Mouse (Mus musculus): Measurements from ENCODE around the gene F8.
"Not testable (repeated sequence)": the region's sequence is repeated elsewhere in the genome, so short reads cannot be mapped to it uniquely, and the experiment has no call there.

Gene F8

DNA sequence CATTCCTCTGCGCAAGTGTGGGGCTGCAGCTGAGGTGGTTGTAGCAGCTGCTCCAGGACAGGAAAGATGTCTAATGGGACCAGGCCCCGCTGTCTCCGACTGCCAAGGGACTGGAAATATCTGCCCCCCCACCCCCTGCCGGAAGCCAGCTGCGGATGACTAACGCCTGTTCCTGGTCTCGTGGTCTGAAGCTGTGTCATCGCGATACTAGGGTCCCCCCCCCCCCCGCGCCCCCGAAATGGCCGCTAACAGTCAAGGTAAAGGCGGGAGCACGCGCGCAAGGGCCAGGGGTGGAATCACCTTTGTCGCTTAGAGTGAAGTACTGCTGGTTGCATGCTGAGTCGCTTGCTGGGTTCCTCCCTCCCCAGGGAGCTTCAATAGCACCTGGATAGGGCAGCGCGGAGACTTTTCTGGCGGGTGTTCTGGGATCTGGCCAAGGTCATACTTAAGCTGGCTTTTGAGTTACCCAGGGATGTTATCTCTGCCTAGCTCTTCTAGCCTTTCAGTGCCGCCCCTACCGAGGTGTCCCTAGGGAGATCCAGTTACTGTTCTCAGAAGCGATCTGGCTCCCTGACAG is at the start of gene F8, which contains the start of gene Fundc2:
Gene F8, minus strand, starts transcription at position 421 of the 577 bp plus-strand sequence.
Gene Fundc2, plus strand, starts transcription at position 205 of the 577 bp plus-strand sequence.
- DNase-seq: peak; percentile 72

DNA sequence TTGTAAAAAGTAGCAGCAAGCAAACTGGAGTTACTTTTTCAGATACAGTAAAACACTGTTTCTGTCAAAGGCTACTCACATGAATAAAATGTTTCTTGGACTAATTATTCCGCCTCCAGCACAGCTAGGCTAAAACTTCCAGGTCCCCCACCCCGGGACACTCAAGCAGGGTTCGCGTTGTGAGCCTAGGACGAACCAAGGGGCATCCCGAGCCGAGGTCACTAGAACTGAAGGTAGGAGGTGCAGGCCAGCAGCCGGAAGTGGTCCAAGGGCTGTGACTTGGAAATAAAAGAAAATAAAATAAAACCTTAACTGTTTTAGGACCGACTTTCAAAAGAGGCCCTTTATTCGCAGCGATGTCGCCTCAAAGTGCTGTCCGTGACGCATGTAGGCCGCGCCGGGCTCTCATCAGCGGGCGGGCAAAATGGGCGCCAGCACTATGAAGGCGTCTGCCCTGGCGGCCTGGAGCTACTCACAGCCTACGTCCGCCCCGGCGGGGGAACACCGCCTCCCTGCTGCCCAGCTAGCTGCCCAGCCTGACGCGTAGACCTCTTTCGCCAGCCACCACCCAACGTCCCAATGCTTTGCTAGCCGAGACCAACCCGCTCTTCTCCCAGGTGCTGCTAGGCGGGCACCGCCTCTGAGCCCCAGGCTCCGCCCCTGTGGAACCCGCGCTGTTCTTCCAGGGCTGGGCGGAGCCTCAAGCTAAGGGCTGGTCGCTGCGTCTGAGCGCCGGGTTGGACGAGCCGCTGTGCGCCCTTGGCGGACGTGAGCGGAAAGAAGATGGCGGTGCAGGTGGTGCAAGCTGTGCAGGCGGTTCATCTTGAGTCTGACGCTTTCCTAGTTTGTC is 33.7 kb upstream of the F8 start, which contains the start of the genes Cmc4, Mtcp1 and Brcc3:
Gene Cmc4, minus strand, starts transcription at position 649 of the 850 bp plus-strand sequence.
Gene Mtcp1, minus strand, starts transcription at position 653 of the 850 bp plus-strand sequence.
Gene Brcc3, plus strand, starts transcription at position 693 of the 850 bp plus-strand sequence.
- DNase-seq: peak; percentile 74

DNA sequence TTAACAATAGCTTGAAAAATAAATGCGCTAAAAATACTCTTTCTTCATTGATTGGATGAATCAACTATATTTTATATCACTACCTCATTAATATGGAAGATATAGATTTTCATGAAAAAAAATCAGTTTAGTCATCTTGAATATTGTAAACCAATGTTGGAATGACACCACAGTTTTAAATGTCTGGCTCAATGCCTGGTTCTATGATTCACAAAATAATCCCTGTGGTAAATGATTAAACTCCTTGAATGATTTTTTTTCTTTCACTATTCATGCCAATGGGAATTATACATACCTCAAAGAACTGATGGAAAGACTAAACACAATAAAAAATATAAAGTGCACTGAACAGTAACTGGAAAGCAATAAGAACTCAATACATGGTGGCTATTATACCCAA is 27.3 kb upstream of the F8 start:
- DNase-seq: no peak

DNA sequence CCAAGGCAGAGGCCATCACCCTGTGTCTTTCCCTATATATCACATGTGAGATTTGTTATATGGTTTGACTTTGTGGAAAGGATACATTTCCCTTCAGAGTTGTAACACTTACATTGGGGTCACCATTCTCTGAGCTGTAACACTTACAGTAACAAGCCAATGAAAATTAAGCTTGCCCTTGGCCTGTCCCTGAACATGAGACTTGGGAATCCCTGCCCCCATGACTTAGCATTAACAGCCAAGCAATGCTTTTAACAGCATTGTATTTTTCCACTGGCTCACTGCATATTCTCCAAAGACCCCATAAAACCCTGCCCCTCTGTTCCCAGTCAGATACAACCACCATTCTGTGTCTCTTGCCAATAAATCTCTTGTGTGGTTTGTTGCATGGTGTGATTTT is 20.9 kb upstream of the F8 start:
- no peak for DNase-seq

DNA sequence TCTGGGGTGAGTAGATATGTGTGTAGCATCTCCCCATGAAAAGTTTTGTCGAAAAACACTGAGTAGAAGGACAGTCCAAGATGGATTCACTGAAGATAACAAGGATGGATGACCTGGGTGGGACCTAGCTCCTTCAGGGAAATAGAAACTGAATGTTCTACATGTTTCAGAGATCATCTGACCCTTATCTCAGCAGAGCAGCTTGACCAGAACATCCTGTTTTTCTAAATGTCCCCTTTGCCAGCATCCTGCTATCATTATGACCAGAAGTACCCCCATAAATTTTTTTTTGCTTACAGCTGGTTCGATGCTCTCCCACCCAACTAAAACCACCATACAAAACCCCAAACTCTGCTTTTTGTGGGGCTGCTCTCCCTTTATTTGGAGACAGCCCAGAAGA is 20.3 kb upstream of the F8 start:
- DNase-seq: no peak

DNA sequence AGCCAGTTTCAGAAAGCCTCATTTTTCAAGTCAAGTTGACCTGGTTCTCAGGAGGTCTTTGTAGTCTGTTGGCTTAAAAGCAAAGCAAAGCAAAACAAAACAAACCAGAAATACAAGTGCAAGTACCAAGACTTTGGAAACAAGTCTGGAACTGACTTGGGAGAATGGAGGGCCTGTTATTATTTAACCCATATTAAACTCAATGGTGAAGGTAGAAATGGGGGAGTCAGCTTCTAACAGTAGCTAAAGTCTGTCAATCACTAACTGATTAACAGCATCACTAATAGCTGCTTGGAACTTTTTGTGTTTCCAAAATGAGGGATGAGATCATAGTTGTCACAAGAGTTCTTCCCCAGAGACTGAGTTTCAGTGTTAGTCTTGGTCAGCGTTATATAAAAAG is 17.1 kb upstream of the F8 start:
- no peak for DNase-seq

DNA sequence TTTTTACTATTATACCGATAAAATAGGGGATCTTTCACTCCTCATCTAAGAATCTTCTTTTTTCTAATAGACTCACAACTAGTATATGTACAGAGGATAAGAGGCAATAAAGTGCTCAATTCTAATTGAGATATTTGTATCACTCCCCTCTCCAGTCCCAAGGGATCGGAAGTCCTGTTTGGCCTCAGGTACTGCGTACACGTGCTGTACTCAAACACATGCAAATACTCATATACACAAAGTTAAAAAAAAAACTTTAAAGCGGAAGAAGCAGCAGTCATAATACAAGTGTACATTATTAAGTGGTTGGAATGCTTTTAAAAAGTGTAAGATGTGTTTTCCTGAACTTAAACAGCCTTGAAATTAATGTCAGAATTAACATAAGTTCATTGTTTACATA is 716 bp downstream of the F8 start:
- no peak for DNase-seq

DNA sequence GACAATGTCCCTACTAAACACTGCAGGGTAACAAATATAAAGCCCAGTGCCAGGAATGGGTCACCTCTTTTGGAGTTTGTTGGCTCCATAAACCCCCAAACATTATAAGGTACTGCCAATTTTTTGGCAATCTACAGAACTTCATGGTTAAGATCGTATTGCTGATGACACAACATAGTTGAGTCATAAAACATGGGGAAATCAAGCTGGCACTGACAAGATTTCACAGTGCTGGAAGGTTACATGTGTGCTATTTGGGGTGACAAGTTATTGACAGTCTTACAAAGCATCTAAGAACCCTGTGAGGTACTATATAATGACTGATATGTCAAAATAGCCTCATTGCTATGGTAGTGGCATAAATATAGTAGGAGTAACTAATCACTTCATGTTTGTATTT is 1.2 kb downstream of the F8 start:
- no peak for DNase-seq

DNA sequence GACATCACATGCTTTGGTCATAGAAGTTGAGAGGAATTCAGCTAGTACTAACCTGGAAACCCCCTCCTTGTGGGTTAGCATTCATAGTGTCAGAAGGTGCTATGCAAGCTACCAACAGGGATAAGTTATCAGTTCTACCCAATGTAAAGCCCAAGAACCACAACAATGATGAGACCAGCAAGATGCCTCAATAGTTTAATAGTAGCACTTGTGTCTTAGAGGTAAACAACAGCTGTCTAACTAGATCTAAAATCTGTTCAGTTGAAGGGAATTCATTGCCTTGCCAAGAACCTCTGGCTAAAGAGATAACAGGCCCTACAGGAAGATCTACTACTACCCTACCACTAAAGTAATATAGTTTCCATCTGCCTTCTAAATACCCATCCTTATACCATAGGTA is 5.6 kb downstream of the F8 start:
- no peak for DNase-seq

DNA sequence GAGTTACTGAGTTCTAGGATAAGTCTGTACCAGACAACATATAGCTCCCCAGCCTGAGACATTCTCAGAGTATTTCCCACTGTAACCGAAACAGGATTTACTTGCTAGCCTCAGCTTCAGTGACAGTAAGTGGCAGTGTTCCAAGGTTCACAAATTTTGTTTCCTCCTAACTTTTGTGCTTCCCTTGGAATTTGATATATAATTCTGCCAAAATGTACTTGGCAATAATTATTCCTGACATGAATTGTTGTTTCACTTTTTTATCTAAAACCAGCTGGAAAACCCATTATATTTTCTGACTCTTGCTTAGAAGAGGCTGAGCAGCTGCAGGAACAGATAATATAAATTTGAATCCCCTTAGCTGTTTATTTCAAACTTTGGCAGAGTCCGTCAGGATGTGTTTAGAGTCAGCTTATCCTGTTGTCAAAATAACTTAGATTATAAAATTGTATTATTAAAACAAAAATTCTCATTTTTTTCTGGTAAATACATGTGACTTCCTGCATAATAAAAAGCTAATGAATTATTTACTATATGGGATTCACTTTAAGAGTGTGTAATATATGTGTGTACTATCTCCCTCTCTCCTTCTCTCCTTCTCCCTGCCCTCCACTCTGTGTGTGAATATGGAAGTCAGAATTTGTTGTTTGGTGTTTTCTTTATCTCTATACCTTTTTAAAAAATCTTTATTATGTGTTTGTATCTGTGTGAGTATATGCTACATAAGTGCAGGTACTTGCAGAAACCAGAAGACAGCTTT is 9.6 kb downstream of the F8 start:
- DNase-seq: no peak

DNA sequence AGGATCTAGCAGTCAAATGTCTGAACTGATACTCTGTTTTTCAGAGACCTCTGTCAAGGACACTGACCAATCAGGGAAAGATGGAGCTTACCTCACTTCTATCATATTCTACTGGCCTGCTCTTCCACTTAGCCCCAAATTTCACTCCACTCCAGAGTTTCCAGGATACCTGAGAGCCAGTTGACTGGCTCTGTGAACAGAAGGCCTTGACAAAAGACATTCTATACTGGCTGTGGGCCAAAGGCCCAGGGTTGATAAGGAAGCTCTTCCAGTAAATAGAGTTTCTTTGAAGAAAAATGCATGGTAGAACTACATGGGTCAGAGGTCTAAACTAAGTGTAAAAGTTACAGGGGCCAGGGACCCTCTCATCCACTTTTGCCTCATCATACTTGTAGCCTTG is 12.2 kb downstream of the F8 start:
- DNase-seq: no peak

DNA sequence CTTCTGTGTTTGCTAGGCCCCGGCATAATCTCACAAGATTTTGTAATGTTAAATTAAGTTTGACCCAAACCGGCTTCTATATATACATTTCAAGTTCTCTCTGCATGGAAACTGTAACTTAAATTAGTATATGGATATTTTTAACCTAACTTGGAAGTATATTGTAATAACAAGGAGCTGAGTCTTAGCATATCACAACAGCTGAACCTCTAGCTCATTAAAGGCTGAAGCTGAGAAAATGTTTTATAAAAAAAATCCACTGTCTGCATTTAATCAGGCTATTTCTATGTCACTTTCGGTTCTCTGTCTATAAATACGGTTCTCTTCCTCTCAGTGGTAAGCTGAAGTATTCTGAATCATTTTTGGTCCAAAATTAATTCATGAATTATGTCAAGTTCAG is 58.9 kb downstream of the F8 start:
- DNase-seq: no peak

DNA sequence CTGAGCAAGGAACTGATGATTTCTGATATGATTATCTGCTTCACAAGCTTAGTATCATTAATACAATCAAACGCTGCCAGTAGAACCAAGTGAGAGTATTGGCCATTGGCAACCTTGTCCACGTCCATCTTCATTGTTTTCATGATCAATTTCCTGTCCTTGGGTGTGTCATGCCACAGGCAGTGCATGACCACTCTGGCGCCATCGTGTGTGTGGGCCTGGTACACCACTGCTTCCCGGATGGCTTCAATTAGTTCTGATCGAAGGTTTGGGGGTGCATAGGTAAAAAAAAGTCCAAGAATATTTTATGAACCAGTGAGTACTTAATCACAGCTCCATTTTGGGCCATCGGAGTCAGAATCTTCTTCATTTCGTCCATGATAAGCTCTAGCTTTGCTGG is 110.7 kb downstream of the F8 start:
- DNase-seq: no peak

DNA sequence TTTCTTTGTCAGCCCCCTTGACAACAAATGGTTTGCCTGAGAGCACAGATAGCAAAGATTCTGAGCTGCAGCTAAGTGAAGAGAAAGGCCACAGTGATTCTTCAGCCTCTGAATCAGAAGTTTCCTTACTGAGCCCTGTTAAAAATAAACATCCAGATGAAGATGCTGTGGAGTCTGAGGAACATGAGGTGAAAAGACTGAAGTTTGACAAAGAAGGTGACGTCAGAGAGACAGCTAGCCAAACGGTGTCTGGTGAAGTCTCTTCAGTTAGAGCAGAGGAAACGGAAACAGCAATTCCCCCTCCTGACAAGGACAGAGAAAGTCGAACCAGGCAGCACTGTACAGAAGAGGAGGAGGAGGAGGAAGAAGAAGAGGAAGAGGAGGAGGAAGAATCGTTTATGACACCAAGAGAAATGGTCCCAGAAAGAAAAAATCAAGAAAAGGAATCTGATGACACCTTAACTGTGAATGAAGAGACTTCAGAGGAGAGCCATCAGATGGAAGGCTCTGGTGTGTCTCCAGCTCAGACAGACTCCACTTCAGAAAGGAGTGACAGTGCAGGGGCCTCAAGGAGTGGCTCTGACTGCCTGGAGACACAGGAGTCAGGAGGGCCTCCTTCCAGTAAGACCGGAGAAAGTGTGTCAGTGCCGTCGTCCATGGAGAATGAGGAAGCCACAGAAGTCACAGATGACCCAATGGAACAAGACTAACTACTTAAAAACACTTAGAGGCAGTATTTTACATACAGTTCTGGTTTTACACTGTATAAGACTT is 148.6 kb downstream of the F8 start:
- not testable (repeated sequence) for DNase-seq

DNA sequence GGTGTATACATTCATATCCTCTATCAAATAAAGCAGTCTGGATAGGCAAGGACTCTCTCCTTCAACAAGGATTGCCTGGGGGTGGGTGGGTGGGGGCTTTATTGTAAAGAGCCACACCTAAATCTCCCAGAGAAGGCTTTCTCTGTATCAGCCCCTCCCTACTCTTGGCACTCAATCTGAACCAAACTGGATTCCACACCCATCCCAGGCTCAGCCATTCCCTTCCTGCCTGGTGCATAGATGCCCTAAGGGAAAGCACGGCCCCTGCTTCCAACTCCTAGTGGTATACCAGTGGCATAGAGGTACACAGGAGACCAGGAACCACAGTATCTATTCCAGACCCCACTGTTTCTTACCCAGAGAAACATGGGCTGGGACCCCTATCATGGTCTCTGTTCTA is 151.0 kb downstream of the F8 start:
- DNase-seq: no peak

DNA sequence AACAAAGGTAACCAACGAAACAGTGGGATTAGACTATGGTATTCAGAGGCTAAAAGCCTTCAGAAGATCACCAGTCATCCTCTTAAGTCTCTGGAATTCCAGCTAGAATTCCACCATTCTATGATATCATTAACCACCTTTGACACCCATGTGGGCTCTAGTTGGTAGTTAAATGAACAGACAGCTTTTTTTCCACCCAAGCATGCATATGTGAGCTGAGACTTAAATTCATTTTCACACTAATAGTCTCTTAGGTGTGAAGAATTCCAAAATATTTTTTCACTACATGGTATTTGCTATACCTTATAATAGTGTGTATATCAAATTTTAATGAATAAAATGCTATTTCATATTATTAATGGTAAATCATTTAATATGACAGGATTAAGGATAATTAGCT is 218.7 kb downstream of the F8 start, which contains the start of gene Smim9:
Gene Smim9, minus strand, starts transcription at position 101 of the 400 bp plus-strand sequence.
- no peak for DNase-seq

DNA sequence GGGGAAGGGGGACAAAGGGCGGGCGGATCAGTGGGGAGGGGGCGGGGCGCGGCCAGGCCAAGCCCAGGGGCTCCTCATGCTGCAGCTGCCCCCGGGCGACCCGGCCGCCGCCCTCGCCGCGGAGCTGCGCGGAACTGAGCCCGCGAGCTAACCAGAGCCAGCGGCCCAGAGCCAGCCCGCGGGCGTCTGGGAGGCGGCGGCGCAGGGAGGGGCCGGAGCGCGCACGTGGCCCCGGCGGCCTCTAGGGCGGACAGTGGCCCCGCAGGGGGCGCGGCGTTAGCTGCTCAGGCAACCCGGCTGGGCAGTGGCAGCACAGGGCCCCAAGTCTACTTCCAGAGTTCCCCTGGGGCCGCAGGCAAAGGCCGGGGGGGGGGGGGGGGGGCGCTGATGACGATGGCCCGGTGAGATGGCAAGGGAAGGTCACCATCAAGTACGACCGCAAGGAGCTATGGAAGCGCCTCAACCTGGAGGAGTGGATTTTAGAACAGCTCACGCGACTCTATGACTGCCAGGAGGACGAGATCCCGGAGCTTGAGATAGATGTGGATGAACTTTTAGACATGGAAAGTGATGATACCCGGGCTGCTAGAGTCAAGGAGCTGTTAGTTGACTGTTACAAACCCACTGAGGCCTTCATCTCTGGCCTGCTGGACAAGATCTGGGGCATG is 226.7 kb downstream of the F8 start:
- peak; percentile 3 for DNase-seq

DNA sequence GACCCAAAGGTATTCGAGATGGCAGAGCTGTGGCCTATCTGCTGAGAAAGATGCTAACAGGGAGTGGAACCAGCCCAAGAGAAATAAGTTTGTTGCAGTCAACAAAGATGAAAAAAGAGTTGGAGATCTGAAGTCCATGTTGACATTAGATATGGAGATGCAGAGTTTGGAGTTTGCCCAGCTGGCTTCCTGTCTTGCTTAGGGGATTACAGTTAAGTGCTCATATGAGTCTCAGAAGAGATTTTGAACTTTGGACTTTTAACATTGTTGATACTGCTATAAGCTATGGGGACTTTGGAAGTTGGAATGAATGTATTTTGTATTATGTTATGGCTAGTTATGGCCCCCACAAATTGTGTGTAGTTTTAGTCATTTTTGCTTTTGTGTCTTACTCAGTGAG is 230.2 kb downstream of the F8 start:
- no peak for DNase-seq

DNA sequence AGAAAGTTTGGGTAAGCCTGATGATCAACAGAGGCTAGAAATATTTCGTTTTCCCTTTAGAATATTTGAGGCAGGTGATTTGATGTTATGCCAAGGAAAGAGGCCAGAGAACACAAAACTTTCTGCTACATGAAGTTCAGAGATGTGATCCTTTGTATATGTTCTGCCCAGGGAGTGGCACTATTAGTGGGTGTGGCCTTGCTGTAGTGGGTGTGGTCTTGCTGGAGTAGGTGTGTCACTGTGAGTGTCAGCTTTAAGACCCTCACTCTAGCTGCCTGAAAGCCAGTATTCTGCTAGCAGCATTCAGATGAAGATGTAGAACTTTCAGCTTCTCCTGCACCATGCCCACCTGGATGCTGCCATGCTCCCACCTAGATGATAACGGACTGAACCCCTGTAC is 232.1 kb downstream of the F8 start:
- DNase-seq: no peak

DNA sequence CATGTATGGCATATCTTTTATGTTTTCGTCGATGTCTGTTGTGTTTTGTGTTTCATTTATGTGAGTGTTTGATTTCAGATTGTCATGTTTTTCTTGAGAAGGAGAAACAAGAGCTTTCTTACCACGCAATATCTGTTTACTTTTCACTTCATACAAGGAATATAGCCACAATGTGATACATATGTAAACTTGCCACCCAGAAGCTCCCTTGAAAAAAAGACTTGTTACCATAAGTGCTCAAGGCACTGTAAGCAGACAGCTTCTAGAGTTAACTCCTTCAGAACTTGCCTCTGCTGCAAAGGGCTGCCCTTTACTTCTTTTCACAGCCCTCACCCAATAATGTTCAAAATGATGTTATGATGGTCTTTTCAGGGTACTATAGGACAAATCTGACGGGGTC is 234.0 kb downstream of the F8 start:
- no peak for DNase-seq

DNA sequence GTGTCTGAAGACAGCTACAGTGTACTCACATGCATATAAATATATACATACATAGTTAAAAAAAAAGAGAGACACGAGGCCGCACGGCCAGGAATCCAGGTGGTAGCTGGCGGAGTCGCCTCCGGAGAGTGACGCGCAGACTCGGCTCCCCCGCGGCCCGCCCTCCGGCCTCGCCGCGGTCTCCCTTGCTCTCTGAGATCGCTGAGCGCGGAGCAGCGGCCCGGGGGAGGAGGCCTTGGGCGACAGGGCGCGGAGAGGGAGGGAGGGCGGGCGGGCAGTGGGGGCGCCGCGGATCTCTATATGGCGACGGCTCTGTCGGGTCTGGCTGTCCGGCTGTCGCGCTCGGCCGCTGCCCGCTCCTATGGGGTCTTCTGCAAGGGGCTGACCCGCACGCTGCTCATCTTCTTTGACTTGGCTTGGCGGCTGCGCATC is 239.3 kb downstream of the F8 start:
- DNase-seq: peak; percentile 21

DNA sequence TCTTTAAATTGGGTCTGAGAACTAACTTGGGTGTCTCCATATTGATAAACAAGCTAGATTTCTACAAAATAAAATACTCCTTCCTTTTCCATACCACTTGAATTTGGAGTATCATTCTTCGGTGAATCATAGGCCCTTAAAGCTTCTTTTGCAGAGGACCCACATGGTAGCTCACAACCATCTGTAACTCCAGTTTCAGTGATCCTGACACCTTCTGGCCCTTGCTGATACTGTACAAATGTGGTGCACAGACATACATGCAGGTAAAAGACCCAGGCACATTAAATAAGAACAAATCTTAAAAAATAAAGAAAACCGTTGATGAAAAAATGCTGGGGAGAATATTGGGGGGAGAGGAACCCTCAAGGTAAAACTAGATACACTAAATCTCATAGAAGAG is 244.2 kb downstream of the F8 start:
- no peak for DNase-seq

Data from right cerebral cortex, postnatal 4 days (tissue).